Mouse (Mus musculus) cerebellum, adult 2 months (tissue): Measurements from ENCODE around the gene Arrdc2.

Source experiments
- CTCF ChIP-seq: fragments of 200-500 bp; IDR thresholded peaks from 2 replicates; pipeline ENCODE4 v1.5.1; 2011; ENCODE audit warnings: low read depth, mild to moderate bottlenecking, control low read depth, low read length, moderate library complexity, borderline replicate concordance; ENCODE audit not compliant: insufficient read depth
- POLR2A ChIP-seq: fragments of 200-500 bp; IDR thresholded peaks from 2 replicates; pipeline ENCODE4 v1.6.1; 2011; ENCODE audit warnings: low read length, control low read depth, borderline replicate concordance; ENCODE audit not compliant: insufficient read depth

GRCm38 (mm10) chr8:70808955-70809701, 30.4 kb downstream of the Arrdc2 start:
- TF ChIP-seq CTCF = no peak
- no peak for TF ChIP-seq POLR2A
